Mouse (Mus musculus): ENCODE measurements around the gene Cbr3. TPM values are rescaled to one million over a fixed set of nuclear protein-coding genes. Genes with fewer than 3 reads are reported as not detected.

Cbr3 gene
- total and polyA plus RNA-seq, 3 experiments, result 7.8 to 10.8 (median 9.8) TPM

- no peak overlapping the region for H3K27ac ChIP-seq (ENCODE audit: insufficient read depth, low read depth)
- no peak overlapping the region for H3K4me3 ChIP-seq (replicated peaks in 1 of 3; ENCODE audit: low read depth in 2 of 3, low read length in 2 of 3, poor library complexity in 1 of 3)
- H3K4me2 ChIP-seq (ENCODE audit: insufficient read depth, low read depth, poor library complexity, severe bottlenecking), result no peak overlapping the region
- peaks cover 20% of the 10 kb centered on the region for H3K27me3 ChIP-seq (replicated peaks)
- H3K4me1 ChIP-seq (ENCODE audit: control insufficient read depth in 1 of 2, insufficient read depth in 2 of 2), result peaks cover 10 to 17% of the 10 kb centered on the region in 2 experiments
- dilution Hi-C loops (cut with MboI; ENCODE audit: extremely low pct_ligation_motif_present, extremely low pct_unique_long_range_greater_than_20kb, low sequenced_read_pairs) (no loop called here), in situ Hi-C loops (cut with MboI; ENCODE audit: low pct_ligation_motif_present, low pct_unique_long_range_greater_than_20kb, low sequenced_read_pairs) (no loop called here)
- H3K79me2 ChIP-seq (replicated peaks; ENCODE audit: control insufficient read depth, extremely low read depth, insufficient read depth, poor library complexity, severe bottlenecking), result no peaks in the 10 kb centered on the region
- DNase-seq (ENCODE audit: extremely low read depth), result no peak
- peaks cover 3% of the 10 kb centered on the region for H3K9me3 ChIP-seq (replicated peaks; ENCODE audit: low read length)
- no peaks in the 10 kb centered on the region for H3K36me3 ChIP-seq (replicated peaks in 1 of 2; ENCODE audit: control insufficient read depth in 1 of 2, insufficient read depth in 1 of 2, low read length in 1 of 2)
- TF ChIP-seq KAT2A (IDR thresholded peaks at IDR 0.05; ENCODE audit: insufficient replicate concordance, low read length) (no peak), ELF1 (IDR thresholded peaks at IDR 0.05; ENCODE audit: low read depth, low read length) (no peak), USF2 (conservative IDR thresholded peaks at IDR 0.05; ENCODE audit: low read depth, low read length) (no peak), RAD21 (IDR thresholded peaks at IDR 0.05; ENCODE audit: low read depth, low read length) (no peak)
- H3K9ac ChIP-seq (ENCODE audit: insufficient read depth, low read depth), result no peak overlapping the region
Observed at GRCm38 (mm10) chr16:93715826-93716225, 32.8 kb downstream of the Cbr3 start.

- no peak for DNase-seq (ENCODE audit: extremely low read depth)
Observed at GRCm38 (mm10) chr16:93717299-93717703, 34.3 kb downstream of the Cbr3 start.

GRCm38 (mm10) chr16:93721771-93722170 is 38.8 kb downstream of the Cbr3 start:
- Histone ChIP-seq H3K4me1 (ENCODE audit: control insufficient read depth in 1 of 2, insufficient read depth in 2 of 2) (0 out of 4 replicates have a peak, but pooled peaks cover 0 to under 1% of the 10 kb centered on the region in 2 experiments), H3K27me3 (replicated peaks) (no peaks in the 10 kb centered on the region), H3K79me2 (replicated peaks; ENCODE audit: control insufficient read depth, extremely low read depth, insufficient read depth, poor library complexity, severe bottlenecking) (no peaks in the 10 kb centered on the region), H3K36me3 (replicated peaks in 1 of 2; ENCODE audit: control insufficient read depth in 1 of 2, insufficient read depth in 1 of 2, low read length in 1 of 2) (no peaks in the 10 kb centered on the region), H3K4me3 (replicated peaks in 1 of 3; ENCODE audit: low read depth in 2 of 3, low read length in 2 of 3, poor library complexity in 1 of 3) (no peak overlapping the region), H3K4me2 (ENCODE audit: insufficient read depth, low read depth, poor library complexity, severe bottlenecking) (no peak overlapping the region), H3K27ac (ENCODE audit: insufficient read depth, low read depth) (no peak overlapping the region), H3K9ac (ENCODE audit: insufficient read depth, low read depth) (no peak overlapping the region), H3K9me3 (replicated peaks; ENCODE audit: low read length) (no peaks in the 10 kb centered on the region)
- in situ Hi-C loops (cut with MboI; ENCODE audit: low pct_ligation_motif_present, low pct_unique_long_range_greater_than_20kb, low sequenced_read_pairs) (no loop called here), dilution Hi-C loops (cut with MboI; ENCODE audit: extremely low pct_ligation_motif_present, extremely low pct_unique_long_range_greater_than_20kb, low sequenced_read_pairs) (no loop called here)
- no peak for DNase-seq (ENCODE audit: extremely low read depth)
- no peak for TF ChIP-seq IRF4 (IDR thresholded peaks at IDR 0.05; ENCODE audit: low read depth, low read length)
- no peak for TF ChIP-seq POLR2AphosphoS2 (IDR thresholded peaks at IDR 0.05; ENCODE audit: low read depth, low read length)
- TF ChIP-seq CHD2 (IDR thresholded peaks at IDR 0.05; ENCODE audit: low read length), result no peak
- TF ChIP-seq CTCF (conservative IDR thresholded peaks at IDR 0.05 in 1 of 2, IDR thresholded peaks at IDR 0.05 in 1 of 2; ENCODE audit: low read depth in 2 of 2, low read length in 2 of 2), result no peak
- no peak for TF ChIP-seq ELF1 (IDR thresholded peaks at IDR 0.05; ENCODE audit: low read depth, low read length)
- TF ChIP-seq SMC3 (IDR thresholded peaks at IDR 0.05; ENCODE audit: low read depth, low read length), result no peak
- TF ChIP-seq E2F4 (IDR thresholded peaks at IDR 0.05; ENCODE audit: insufficient replicate concordance, low read depth, low read length), result no peak
- no peak for TF ChIP-seq MAX (IDR thresholded peaks at IDR 0.05; ENCODE audit: low read length)
- no peak for TF ChIP-seq UBTF (IDR thresholded peaks at IDR 0.05; ENCODE audit: low read depth, low read length)
- no peak for TF ChIP-seq JUN (IDR thresholded peaks at IDR 0.05; ENCODE audit: insufficient read depth, low read depth, low read length)
- TF ChIP-seq EP300 (IDR thresholded peaks at IDR 0.05; ENCODE audit: low read length), result no peak
- TF ChIP-seq ZC3H11A (IDR thresholded peaks at IDR 0.05; ENCODE audit: low read depth, low read length), result no peak

More at GRCm38 (mm10) chr16:93717299-93717703, 34.3 kb downstream of the Cbr3 start:
- H3K4me1 ChIP-seq (ENCODE audit: control insufficient read depth in 1 of 2, insufficient read depth in 2 of 2), result peaks cover 10 to 14% of the 10 kb centered on the region in 2 experiments
- TF ChIP-seq ELF1 (IDR thresholded peaks at IDR 0.05; ENCODE audit: low read depth, low read length) (no peak), NELFE (IDR thresholded peaks at IDR 0.05; ENCODE audit: low read depth, low read length) (no peak), NRF1 (IDR thresholded peaks at IDR 0.05; ENCODE audit: low read depth, low read length) (no peak), KAT2A (IDR thresholded peaks at IDR 0.05; ENCODE audit: insufficient replicate concordance, low read length) (no peak), MXI1 (IDR thresholded peaks at IDR 0.05; ENCODE audit: low read depth, low read length) (no peak), ZC3H11A (IDR thresholded peaks at IDR 0.05; ENCODE audit: low read depth, low read length) (no peak), ZMIZ1 (IDR thresholded peaks at IDR 0.05; ENCODE audit: low read depth, low read length) (no peak), BHLHE40 (IDR thresholded peaks at IDR 0.05; ENCODE audit: low read depth, low read length) (no peak), ZNF384 (IDR thresholded peaks at IDR 0.05; ENCODE audit: low read depth, low read length) (no peak), RAD21 (IDR thresholded peaks at IDR 0.05; ENCODE audit: low read depth, low read length) (no peak), UBTF (IDR thresholded peaks at IDR 0.05; ENCODE audit: low read depth, low read length) (no peak), HCFC1 (IDR thresholded peaks at IDR 0.05; ENCODE audit: low read depth, low read length) (no peak), MEF2A (IDR thresholded peaks at IDR 0.05; ENCODE audit: borderline replicate concordance, low read depth, low read length) (no peak), TCF12 (IDR thresholded peaks at IDR 0.05; ENCODE audit: low read depth, low read length) (no peak), RCOR1 (conservative IDR thresholded peaks at IDR 0.05; ENCODE audit: low read depth, low read length) (no peak), CTCF (conservative IDR thresholded peaks at IDR 0.05 in 1 of 2, IDR thresholded peaks at IDR 0.05 in 1 of 2; ENCODE audit: low read depth in 2 of 2, low read length in 2 of 2) (no peak), GABPA (IDR thresholded peaks at IDR 0.05; ENCODE audit: insufficient replicate concordance, low read depth, low read length) (no peak), USF1 (IDR thresholded peaks at IDR 0.05; ENCODE audit: low read depth, low read length) (no peak)
- H3K4me2 ChIP-seq (ENCODE audit: insufficient read depth, low read depth, poor library complexity, severe bottlenecking), result no peak overlapping the region
- H3K4me3 ChIP-seq (replicated peaks in 1 of 3; ENCODE audit: low read depth in 2 of 3, low read length in 2 of 3, poor library complexity in 1 of 3), result no peak overlapping the region
- no peaks in the 10 kb centered on the region for H3K79me2 ChIP-seq (replicated peaks; ENCODE audit: control insufficient read depth, extremely low read depth, insufficient read depth, poor library complexity, severe bottlenecking)
- no peaks in the 10 kb centered on the region for H3K36me3 ChIP-seq (replicated peaks in 1 of 2; ENCODE audit: control insufficient read depth in 1 of 2, insufficient read depth in 1 of 2, low read length in 1 of 2)
- H3K9ac ChIP-seq (ENCODE audit: insufficient read depth, low read depth), result no peak overlapping the region
- H3K9me3 ChIP-seq (replicated peaks; ENCODE audit: low read length), result peaks cover 3% of the 10 kb centered on the region
- peaks cover 16% of the 10 kb centered on the region for H3K27me3 ChIP-seq (replicated peaks)
- dilution Hi-C loops (cut with MboI; ENCODE audit: extremely low pct_ligation_motif_present, extremely low pct_unique_long_range_greater_than_20kb, low sequenced_read_pairs) (no loop called here), in situ Hi-C loops (cut with MboI; ENCODE audit: low pct_ligation_motif_present, low pct_unique_long_range_greater_than_20kb, low sequenced_read_pairs) (no loop called here)
- H3K27ac ChIP-seq (ENCODE audit: insufficient read depth, low read depth), result no peak overlapping the region

Data from CH12.LX (cell line).